Mouse (Mus musculus) heart, postnatal 0 days (tissue): ENCODE measurements around the gene Mlxip. TPM values are rescaled to one million over a fixed set of nuclear protein-coding genes. Genes with fewer than 3 reads are reported as not detected.

Experiments used
- ATAC-seq: fragments of 200-750 bp; cut with Nextera tagmentation; 2 replicates; pipeline ENCODE4 v1.8.0; 2017; ENCODE audit warnings: low read depth, moderate number of reproducible peaks, moderate library complexity; ENCODE audit not compliant: insufficient read depth
- DNase-seq: peaks from one replicate; pipeline ENCODE4 v3.0.0-alpha.2; 2016; ENCODE audit warnings: low spot score
- H3K27ac ChIP-seq: fragments of 300-500 bp; sonication (generic); 2 replicates; pipeline ENCODE4 v1.5.1; 2014; ENCODE audit warnings: low read depth, mild to moderate bottlenecking
- H3K27me3 ChIP-seq: fragments of 300-500 bp; sonication (generic); 2 replicates; pipeline ENCODE4 v1.6.1; 2014; ENCODE audit warnings: low read length, mixed read lengths; ENCODE audit not compliant: control insufficient read depth, insufficient read depth
- H3K36me3 ChIP-seq: fragments of 300-500 bp; sonication (generic); replicated peaks from 2 replicates; pipeline ENCODE4 v1.6.1; 2014; ENCODE audit warnings: low read length, mixed read lengths; ENCODE audit not compliant: control insufficient read depth, insufficient read depth
- H3K4me1 ChIP-seq: fragments of 300-500 bp; sonication (generic); 2 replicates; pipeline ENCODE4 v1.6.1; 2014; ENCODE audit warnings: antibody characterized with exemption; ENCODE audit not compliant: control insufficient read depth, insufficient read depth
- H3K4me2 ChIP-seq: fragments of 300-500 bp; sonication (generic); 2 replicates; pipeline ENCODE4 v1.6.1; 2014; ENCODE audit warnings: low read depth, mild to moderate bottlenecking, low read length, moderate library complexity
- H3K4me3 ChIP-seq: fragments of 300-500 bp; sonication (generic); 2 replicates; pipeline ENCODE4 v1.5.1; 2014; ENCODE audit warnings: low read depth, low read length
- H3K9ac ChIP-seq: fragments of 300-500 bp; sonication (generic); replicated peaks from 2 replicates; pipeline ENCODE4 v1.6.1; 2014; ENCODE audit warnings: low read depth, low read length, mixed read lengths
- H3K9me3 ChIP-seq: fragments of 300-500 bp; sonication (generic); replicated peaks from 2 replicates; pipeline ENCODE4 v1.6.1; 2016; ENCODE audit warnings: low read length; ENCODE audit not compliant: control insufficient read depth
- CTCF ChIP-seq: IDR thresholded peaks from 2 replicates; pipeline ENCODE4 v1.5.1; 2016; ENCODE audit warnings: antibody characterized with exemption, control low read depth, low read depth
- EP300 ChIP-seq: IDR thresholded peaks from 2 replicates; pipeline ENCODE4 v1.6.1; 2016; ENCODE audit warnings: antibody characterized with exemption, low read depth
- WGBS: fragments of 180-500 bp; shearing (Covaris S2); extraction: QIAGEN DNeasy Blood & Tissue Kit; methylation state at CpG from one replicate; pipeline ENCODE4 v1.1.7; 2014; 5-methylcytosine and 5-hydroxymethylcytosine counted together
- polyA plus RNA-seq: library from polyadenylated mRNA; unstranded; fragments of >200 nt; fragmentation: Nextera tagmentation; extraction: Ambion mirVana; gene quantifications from 2 replicates; pipeline ENCODE4 v1.2.1, GENCODE M21; 2015
- total RNA-seq: library from RNA; depleted of rRNA; stranded (reverse); fragments of >200 nt; gene quantifications from 2 replicates; pipeline ENCODE4 v1.2.3, GENCODE M21; 2014; ENCODE audit warnings: low replicate concordance

The Mlxip gene
- total and polyA plus RNA-seq, 2 experiments from 2014 or later: 7.3 to 13.4 TPM

DNA sequence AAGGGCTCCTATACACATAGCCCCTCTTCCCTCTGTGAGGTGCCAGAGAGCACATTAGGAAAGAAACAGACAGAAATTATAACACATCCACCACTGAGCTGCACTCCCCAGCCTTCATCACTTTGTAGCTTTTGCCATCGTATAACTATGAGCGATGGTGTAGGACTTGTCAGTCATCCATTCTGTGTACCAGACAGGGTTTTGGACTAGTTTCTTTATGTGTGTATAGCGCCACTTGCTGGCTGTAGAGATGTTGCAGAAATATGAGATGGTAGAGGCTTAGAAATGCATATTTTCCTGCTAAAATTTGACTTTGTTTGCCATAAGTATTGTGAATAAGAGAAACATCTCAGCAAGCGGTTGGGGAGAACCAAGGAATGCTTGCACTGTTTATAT lies 42.2 kb downstream of the Mlxip start:
- 27% methylated on average over 4 of the region's 4 CpGs for WGBS
- peak; percentile 85 for TF ChIP-seq CTCF
- no peak for TF ChIP-seq EP300
- Histone ChIP-seq H3K4me2 (no peak overlapping the region), H3K27ac (no peak overlapping the region), H3K36me3 (peaks cover 8% of the 10 kb centered on the region; the same call in 1 of the 2 replicates), H3K9me3 (no peaks in the 10 kb centered on the region), H3K27me3 (no peaks in the 10 kb centered on the region), H3K4me3 (no peak overlapping the region), H3K4me1 (peaks cover 15% of the 10 kb centered on the region), H3K9ac (no peak overlapping the region)
- DNase-seq: peak; percentile 75
- peak; percentile 57; the same call in 1 of the 2 replicates for ATAC-seq

DNA sequence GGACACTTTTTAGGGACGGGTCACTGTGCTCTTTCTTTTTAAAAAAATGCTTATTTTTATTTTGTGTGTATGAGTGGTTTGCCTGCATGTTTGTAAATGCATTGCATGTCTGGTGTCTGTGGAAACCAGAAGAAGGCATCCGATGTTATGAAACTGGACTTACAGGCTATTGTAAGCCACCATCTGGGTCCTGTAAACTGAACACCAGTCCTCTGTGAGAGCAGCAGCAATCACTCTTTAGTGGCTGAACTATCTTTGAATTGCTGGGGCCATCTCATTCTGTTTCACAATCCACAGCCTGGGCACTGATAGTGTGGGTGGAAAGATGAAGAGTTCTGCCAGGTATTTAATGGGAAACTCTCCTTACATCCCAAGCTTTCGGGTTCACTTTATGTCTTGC lies 43.8 kb downstream of the Mlxip start:
- peaks cover 24% of the 10 kb centered on the region for H3K36me3 ChIP-seq
- no peak for DNase-seq
- no peak overlapping the region for H3K9ac ChIP-seq
- no peaks in the 10 kb centered on the region for H3K27me3 ChIP-seq
- WGBS: 61% methylated on average over 3 of the region's 3 CpGs
- TF ChIP-seq CTCF: no peak
- no peak for TF ChIP-seq EP300
- H3K4me2 ChIP-seq: no peak overlapping the region
- no peak overlapping the region for H3K4me3 ChIP-seq
- H3K4me1 ChIP-seq: peaks cover 5% of the 10 kb centered on the region; the same call in 1 of the 2 replicates
- no peaks in the 10 kb centered on the region for H3K9me3 ChIP-seq
- H3K27ac ChIP-seq: no peak overlapping the region
- no peak for ATAC-seq

DNA sequence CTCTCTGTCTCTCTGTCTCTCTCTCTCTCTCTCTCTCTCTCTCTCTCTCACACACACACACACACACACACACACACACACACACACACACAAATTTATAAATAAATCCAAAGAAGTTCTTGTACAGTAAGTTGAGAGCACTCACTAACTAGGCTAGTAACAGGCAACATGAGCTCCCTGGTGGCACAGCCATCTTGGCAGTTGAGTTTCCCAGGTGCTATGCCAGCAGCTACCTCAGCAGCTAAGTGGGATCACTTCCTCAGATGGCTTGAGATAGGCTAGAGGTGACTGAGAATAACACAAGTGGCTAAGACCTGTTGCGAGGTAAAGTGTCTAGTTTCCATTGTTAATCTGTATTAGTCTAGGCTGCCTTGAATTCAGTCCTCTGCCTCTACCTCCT lies 44.7 kb downstream of the Mlxip start:
- 0 out of 2 replicates have a peak, but pooled peaks cover 4% of the 10 kb centered on the region for H3K4me1 ChIP-seq
- no peak overlapping the region for H3K4me2 ChIP-seq
- peaks cover 29% of the 10 kb centered on the region for H3K36me3 ChIP-seq
- TF ChIP-seq EP300 (no peak), CTCF (no peak)
- H3K9ac ChIP-seq: no peak overlapping the region
- H3K27me3 ChIP-seq: no peaks in the 10 kb centered on the region
- DNase-seq: no peak
- no peaks in the 10 kb centered on the region for H3K9me3 ChIP-seq
- H3K27ac ChIP-seq: no peak overlapping the region
- WGBS: 73% methylated on average over 1 of the region's 1 CpGs
- no peak overlapping the region for H3K4me3 ChIP-seq
- ATAC-seq: no peak

DNA sequence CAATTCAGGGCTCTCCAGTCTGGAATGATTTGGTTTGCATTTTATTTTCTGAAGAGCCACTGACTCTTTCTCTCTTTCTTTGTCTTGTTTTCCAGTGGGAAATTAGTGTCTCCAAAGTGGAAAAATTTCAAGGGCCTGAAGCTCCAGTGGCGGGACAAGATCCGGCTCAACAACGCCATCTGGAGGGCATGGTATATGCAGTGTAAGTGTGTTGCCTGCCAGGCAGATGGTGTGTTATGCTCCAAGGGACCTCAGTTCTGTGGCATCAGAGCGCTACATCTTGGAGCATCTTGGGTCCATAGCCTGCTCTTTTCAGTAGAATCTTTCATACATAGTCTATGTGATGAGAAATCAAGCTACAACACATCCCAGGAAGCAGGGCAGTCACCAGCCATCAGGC lies 45.3 kb downstream of the Mlxip start:
- Histone ChIP-seq H3K27me3 (no peaks in the 10 kb centered on the region), H3K9me3 (no peaks in the 10 kb centered on the region), H3K36me3 (peaks cover 35% of the 10 kb centered on the region), H3K27ac (no peak overlapping the region), H3K4me3 (no peak overlapping the region), H3K9ac (no peak overlapping the region), H3K4me2 (no peak overlapping the region), H3K4me1 (0 out of 2 replicates have a peak, but pooled peaks cover 4% of the 10 kb centered on the region)
- ATAC-seq: no peak
- TF ChIP-seq EP300: no peak
- TF ChIP-seq CTCF: peak; percentile 20
- WGBS: 73% methylated on average over 4 of the region's 4 CpGs
- DNase-seq: no peak

DNA sequence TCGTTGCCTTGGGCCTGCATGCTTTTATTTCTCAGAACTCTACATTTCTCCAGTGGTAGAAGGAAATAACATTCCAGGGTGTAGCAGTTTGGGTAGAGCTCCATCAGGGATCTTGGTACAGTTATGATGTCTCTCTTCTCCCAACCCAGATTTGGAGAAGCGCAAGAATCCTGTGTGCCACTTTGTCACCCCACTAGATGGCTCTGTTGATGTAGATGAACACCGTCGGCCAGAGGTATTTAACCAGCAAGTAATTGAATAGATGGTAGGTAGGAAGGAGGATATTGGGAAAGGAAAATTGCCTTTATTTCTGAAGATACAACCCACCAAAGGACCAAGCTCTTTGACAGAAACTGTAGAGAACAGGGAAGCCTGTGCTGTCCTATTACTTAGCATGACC lies 46.1 kb downstream of the Mlxip start:
- no peak overlapping the region for H3K9ac ChIP-seq
- no peaks in the 10 kb centered on the region for H3K27me3 ChIP-seq
- no peak overlapping the region for H3K27ac ChIP-seq
- no peak overlapping the region for H3K4me3 ChIP-seq
- H3K9me3 ChIP-seq: no peaks in the 10 kb centered on the region
- DNase-seq (no peak), ATAC-seq (no peak)
- H3K4me1 ChIP-seq: 0 out of 2 replicates have a peak, but pooled peaks cover 4% of the 10 kb centered on the region
- no peak for TF ChIP-seq CTCF
- no peak for TF ChIP-seq EP300
- H3K36me3 ChIP-seq: peaks cover 43% of the 10 kb centered on the region
- H3K4me2 ChIP-seq: no peak overlapping the region
- WGBS: 67% methylated on average over 4 of the region's 4 CpGs

DNA sequence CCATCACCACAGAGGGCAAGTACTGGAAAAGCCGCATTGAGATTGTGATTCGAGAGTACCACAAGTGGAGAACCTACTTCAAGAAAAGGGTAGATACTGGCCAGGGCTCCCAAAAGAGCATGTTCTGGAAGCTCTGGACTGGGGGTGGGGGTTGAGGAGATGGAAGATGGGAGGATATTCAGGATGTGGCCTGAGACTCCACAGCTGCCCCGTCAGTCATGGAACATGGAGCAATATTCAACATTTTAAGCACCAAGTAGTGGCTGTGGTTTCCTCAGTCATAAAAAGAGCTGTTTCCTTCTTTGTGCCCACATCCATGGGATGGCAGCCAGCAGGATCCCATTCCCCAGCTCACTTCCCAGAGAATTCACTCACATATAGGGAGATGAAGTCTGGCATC lies 47.7 kb downstream of the Mlxip start:
- H3K4me2 ChIP-seq: no peak overlapping the region
- H3K4me3 ChIP-seq: no peak overlapping the region
- H3K36me3 ChIP-seq: peaks cover 57% of the 10 kb centered on the region
- ATAC-seq: no peak
- 87% methylated on average over 3 of the region's 3 CpGs for WGBS
- H3K4me1 ChIP-seq: 0 out of 2 replicates have a peak, but pooled peaks cover 4% of the 10 kb centered on the region
- H3K9me3 ChIP-seq: no peaks in the 10 kb centered on the region
- TF ChIP-seq CTCF (no peak), EP300 (no peak)
- no peak for DNase-seq
- H3K27ac ChIP-seq: no peak overlapping the region
- H3K27me3 ChIP-seq: no peaks in the 10 kb centered on the region
- H3K9ac ChIP-seq: no peak overlapping the region
